Mouse (Mus musculus) Patski (cell line): ENCODE data around the gene Lims1. TPM values are rescaled to one million over a fixed set of nuclear protein-coding genes. Genes with fewer than 3 reads are reported as not detected.

Source experiments
- ATAC-seq: fragments of 100-300 bp; one replicate; pipeline ENCODE4 v1.8.0; 2021
- CTCF ChIA-PET: fragments of 350-600 bp; sonication (Branson Sonifier 250); formaldehyde crosslinking; loops from one replicate; lab custom pipeline; 2022; ENCODE audit warnings: inconsistent platforms; lab: Charles Lee
- POLR2A ChIA-PET: fragments of 350-600 bp; sonication (Branson Sonifier 250); formaldehyde crosslinking; loops from one replicate; lab custom pipeline; 2022; ENCODE audit warnings: antibody characterized with exemption, inconsistent platforms; lab: Charles Lee
- DNase-seq: peaks from one replicate; pipeline ENCODE4 v3.0.0-alpha.2; 2011; ENCODE audit warnings: low read depth, low spot score
- H3K27me3 ChIP-seq: fragments of 371-371 bp; one replicate; pipeline ENCODE4 v1.5.1; 2021
- CTCF ChIP-seq: fragments of 100-300 bp; IDR thresholded peaks from one replicate; pipeline ENCODE4 v1.5.1; 2021
- in situ Hi-C: fragments of 300-500 bp; cut with MboI; formaldehyde crosslinking; loops from 3 replicates; pipeline ENCODE4 v1.11.1; 2018; ENCODE audit warnings: low pct_unique_long_range_greater_than_20kb, mixed read lengths
- polyA plus RNA-seq: library from polyadenylated mRNA; unstranded; gene quantifications from one replicate; pipeline ENCODE4 v1.2.3, GENCODE M21; 2021

The Lims1 gene
- polyA plus RNA-seq, 1 experiment from 2014 or later: 56.0 TPM

DNA sequence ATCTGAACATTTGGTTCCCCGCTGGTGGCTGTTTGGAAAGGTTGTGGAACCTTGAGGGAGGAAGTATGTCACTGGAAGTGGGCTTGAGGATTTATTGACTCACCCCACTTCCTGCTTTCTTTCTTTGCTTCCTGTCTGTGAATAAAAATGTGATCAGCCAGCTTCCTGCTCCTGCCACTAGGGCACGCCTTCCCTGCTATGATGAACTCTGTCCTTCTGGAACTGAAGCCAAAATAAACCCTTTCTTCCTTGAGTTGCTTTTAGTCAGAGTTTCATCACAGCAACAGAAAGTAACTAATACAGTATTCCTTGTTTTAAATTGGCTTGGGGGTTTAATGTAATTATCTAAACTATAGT is 82.7 kb downstream of the Lims1 start:
- DNase-seq (no peak), ATAC-seq (no peak)
- in situ Hi-C loops: no loop called here
- H3K27me3 ChIP-seq: no peaks in the 10 kb centered on the region
- POLR2A ChIA-PET: no interaction called here
- peak; percentile 38 for TF ChIP-seq CTCF
- CTCF ChIA-PET: interaction anchor here (1.3 kb wide), 1 partner anchor 11 kb away, joined by 3 read pairs; no protein-coding TSS in a partner anchor

DNA sequence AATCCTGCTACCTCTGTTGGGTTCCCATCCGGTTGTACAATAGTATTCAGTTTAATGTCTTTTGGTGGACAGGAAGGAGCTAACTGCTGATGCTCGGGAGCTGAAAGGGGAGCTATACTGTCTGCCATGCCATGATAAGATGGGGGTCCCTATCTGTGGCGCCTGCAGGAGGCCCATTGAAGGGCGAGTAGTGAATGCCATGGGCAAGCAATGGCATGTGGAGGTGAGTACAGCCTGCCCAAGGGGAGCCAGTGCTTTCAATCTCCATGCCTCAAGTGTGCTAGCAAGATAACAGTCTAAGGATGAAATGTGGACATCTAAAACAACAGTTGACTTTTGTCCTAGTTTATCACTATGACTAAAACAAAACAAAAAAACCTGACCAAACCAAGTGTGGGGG is 89.1 kb downstream of the Lims1 start:
- ChIA-PET CTCF (interaction anchor here (1.3 kb wide), 1 partner anchor 50 kb away, joined by 4 read pairs; no protein-coding TSS in a partner anchor), POLR2A (no interaction called here)
- H3K27me3 ChIP-seq: no peaks in the 10 kb centered on the region
- no peak for TF ChIP-seq CTCF
- no peak for ATAC-seq
- DNase-seq: no peak
- in situ Hi-C loops: no loop called here

DNA sequence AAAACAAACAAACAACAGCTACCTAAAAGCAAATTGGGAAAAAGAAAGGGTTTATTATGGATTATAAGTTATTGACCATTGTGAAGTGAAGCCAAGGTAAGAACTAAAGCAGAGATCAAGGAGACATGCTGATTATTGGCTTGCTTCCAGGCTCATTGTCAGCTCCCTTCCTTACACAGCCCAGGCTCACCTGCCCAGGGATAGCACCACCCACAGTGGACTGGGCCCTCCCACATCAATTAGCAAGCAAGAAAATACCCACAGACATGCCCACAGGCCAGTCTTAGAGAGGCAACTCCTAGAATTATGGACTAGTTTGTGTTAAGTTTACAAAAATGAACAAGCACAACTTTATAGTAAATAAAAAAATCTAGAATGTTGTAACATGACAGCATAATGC is 89.6 kb downstream of the Lims1 start:
- H3K27me3 ChIP-seq: no peaks in the 10 kb centered on the region
- in situ Hi-C loops: no loop called here
- ChIA-PET POLR2A (no interaction called here), CTCF (interaction anchor here (1.3 kb wide), 1 partner anchor 51 kb away, joined by 4 read pairs; no protein-coding TSS in a partner anchor)
- ATAC-seq (no peak), DNase-seq (no peak)
- TF ChIP-seq CTCF: no peak

DNA sequence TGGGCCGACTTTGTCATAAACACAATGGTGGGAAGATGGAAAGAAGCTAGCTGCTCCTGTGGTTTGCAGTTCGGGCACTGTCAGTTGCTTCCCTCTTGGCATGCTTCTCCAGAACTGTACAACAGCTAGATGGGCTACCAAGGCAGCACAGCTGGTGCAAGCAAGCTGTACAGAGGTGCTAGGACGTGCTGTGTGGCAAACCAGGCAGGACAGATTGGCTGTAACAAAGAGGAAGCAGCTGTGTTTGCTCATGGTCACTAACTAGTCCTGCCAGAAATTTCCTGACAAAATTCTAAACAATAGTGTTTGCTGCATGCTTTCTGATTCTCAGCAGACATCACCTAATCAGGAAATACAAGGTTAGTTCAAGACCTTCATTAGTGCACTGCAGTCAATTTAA is 93.4 kb downstream of the Lims1 start:
- in situ Hi-C loops: no loop called here
- no peak for TF ChIP-seq CTCF
- no peaks in the 10 kb centered on the region for H3K27me3 ChIP-seq
- no peak for DNase-seq
- ChIA-PET CTCF (no interaction called here), POLR2A (no interaction called here)
- ATAC-seq: no peak

DNA sequence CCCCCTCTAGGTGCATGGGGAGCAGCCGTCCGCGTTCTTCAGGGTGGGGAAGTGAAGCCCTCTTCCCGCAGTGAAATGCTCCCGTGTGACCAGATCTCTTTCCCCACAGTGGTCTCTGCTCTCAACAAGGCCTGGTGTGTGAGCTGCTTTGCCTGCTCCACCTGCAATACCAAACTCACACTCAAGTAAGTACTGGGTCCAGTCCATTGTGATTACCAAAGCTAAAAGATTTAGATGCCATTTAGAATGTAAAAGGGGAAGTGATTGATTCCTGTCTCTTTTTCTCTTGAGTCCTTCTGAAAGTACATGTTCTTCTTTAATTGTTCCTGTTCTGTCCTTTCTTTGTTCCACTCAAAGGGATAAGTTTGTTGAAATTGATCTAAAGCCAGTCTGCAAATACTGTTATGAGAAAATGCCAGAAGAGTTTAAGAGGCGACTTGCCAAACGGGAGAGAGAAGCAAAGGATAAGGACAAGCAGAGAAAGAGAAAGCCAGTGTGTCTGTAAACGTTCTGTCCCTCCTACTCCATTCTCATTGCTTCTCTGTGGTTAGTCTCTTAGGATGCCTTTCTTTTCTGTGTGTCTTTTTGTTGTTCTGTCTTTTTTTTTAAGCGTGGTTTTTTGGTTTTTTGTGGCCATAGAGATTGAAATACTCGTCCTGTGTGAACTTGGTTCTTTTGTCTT is 95.2 kb downstream of the Lims1 start:
- ATAC-seq (no peak), DNase-seq (no peak)
- CTCF ChIA-PET: no interaction called here
- TF ChIP-seq CTCF: no peak
- no peaks in the 10 kb centered on the region for H3K27me3 ChIP-seq
- in situ Hi-C loops: no loop called here
- POLR2A ChIA-PET: no interaction called here

DNA sequence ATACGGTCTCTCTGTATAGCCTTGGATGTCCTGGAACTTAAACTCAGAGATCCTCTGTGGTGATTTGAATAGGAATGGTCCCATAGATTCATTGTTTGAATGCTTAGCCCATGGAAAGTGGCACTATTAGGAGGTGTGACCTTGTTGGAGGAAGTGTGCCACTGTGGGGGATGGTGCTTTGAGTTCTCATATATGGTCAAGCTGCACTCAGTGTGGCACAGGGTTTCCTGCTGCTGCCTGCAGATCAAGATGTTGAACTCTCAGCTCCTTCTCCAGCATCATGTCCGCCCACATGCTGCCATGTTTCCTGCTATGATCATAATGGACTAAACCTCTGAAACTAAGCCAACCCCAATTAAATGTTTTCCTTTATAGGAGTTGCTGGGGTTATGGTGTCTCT is 104.7 kb downstream of the Lims1 start:
- CTCF ChIA-PET: no interaction called here
- in situ Hi-C loops: no loop called here
- no peaks in the 10 kb centered on the region for H3K27me3 ChIP-seq
- DNase-seq: no peak
- no peak for TF ChIP-seq CTCF
- no peak for ATAC-seq
- POLR2A ChIA-PET: no interaction called here

DNA sequence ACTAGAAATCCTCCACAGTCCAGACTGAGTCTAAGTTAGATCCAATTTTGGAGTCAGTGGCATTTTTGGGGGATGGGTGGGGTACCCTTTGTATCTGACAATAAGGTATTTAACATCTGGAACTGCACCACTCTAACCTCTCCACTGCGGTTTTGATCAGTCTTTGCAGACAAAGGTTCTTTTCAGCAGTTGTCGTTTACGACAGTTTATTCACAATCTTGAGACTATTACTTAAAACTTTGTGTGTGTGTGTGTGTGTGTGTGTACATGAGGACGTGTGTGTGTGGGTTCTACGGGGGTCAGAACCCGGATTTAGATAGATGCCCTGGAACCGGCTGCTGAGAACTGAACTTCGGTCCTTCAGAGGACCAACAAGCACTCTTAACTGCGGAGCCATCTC is 122.6 kb downstream of the Lims1 start:
- in situ Hi-C loops: no loop called here
- H3K27me3 ChIP-seq: no peaks in the 10 kb centered on the region
- no peak for DNase-seq
- POLR2A ChIA-PET: no interaction called here
- ATAC-seq: no peak
- TF ChIP-seq CTCF: no peak
- CTCF ChIA-PET: no interaction called here

DNA sequence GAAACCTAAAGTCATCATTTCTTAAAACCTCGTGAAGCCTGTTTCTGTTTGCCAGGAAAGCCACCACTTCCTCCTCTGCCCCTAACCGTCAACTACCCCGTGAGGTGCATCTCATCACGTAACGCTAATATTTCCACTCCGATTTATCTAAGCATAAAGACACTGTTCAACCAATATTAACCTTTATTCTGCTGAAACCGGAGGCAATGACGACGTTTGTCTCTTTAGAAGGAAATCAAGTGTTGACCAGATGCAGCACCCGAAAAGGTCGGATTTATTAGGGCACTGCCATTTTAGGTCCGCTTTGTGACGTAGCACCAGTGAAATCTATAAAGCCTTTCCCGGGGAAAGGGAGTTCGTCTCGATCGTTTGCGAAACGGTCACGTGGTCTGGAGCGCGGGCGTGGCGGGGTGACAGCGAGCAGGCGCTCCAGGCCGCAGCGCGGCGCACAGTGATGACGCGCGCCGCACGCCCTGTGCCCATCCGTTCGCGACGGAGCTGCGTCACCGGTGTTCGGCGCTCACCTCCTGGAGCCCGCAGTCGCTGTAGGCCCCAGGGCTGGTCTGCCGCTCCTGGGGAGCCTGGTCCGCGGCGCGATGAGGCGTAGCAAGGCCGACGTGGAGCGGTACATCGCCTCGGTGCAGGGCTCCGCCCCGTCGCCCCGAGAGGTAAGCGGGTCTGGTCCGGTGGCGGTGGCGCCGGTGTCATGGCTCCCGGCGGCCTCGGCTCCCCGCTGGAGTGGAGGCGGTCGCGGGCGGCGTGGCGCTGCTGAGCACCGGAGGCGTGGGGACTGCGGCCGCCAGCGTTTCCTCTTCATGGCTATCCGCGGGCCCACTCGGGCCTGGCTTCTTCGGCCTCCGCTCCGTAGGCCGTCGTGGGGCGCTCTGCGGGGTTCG is 123.4 kb downstream of the Lims1 start, which contains the start of gene Ranbp2:
Ranbp2 (plus strand) TSS at position 537 of the 896 bp plus-strand sequence.
- H3K27me3 ChIP-seq: no peaks in the 10 kb centered on the region
- POLR2A ChIA-PET: no interaction called here
- in situ Hi-C loops: no loop called here
- TF ChIP-seq CTCF: peak; percentile 32
- CTCF ChIA-PET: no interaction called here
- peak; percentile 94 for ATAC-seq
- DNase-seq: peak; percentile 82

DNA sequence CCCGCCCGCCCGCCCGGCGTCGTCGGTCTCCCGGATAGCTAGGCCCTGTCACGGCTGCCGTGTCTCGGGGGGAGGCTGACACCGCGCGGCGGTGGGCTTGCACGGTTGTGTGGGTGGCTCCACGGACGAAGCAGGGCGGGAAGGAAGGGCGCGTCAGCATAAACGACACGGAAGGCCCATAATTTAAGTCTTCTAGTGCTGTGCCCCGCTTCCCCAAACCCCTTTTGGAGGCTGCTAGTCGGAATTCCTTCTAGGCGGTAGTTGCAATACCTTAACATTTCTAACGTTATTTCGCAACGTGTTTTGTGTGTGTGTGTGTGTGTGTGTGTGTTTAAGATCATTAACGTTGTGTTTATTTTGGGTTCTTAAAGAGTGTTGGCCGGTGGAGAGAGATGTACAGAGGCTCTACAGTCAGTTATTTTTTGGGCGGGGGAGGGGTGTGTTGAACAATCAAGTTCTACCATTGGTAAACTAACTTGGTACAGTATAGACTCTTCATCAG is 124.1 kb downstream of the Lims1 start:
- peak; percentile 33 for ATAC-seq
- CTCF ChIA-PET: no interaction called here
- no peak for TF ChIP-seq CTCF
- POLR2A ChIA-PET: no interaction called here
- no peaks in the 10 kb centered on the region for H3K27me3 ChIP-seq
- in situ Hi-C loops: no loop called here
- peak; percentile 10 for DNase-seq

DNA sequence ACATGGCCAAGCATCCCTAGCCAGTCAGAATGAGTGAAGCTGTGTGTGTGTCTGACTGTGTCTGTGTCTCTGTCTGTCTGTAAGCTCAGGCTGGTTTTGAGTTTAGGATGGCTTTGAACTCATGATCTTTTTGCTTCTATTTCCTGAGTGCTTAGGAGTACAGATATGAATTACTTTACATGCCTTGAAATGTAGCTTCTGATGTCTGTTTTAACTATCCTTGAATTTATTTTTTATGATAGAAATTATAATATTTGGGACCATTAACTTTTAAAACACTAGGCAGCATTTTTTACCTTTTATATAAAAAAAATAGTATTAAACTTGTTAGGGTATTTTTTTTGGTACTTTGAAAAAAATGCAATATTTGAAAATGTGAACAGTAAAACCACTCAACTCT is 128.3 kb downstream of the Lims1 start:
- CTCF ChIA-PET: no interaction called here
- in situ Hi-C loops: no loop called here
- no peaks in the 10 kb centered on the region for H3K27me3 ChIP-seq
- TF ChIP-seq CTCF: no peak
- ATAC-seq (no peak), DNase-seq (no peak)
- POLR2A ChIA-PET: no interaction called here

DNA sequence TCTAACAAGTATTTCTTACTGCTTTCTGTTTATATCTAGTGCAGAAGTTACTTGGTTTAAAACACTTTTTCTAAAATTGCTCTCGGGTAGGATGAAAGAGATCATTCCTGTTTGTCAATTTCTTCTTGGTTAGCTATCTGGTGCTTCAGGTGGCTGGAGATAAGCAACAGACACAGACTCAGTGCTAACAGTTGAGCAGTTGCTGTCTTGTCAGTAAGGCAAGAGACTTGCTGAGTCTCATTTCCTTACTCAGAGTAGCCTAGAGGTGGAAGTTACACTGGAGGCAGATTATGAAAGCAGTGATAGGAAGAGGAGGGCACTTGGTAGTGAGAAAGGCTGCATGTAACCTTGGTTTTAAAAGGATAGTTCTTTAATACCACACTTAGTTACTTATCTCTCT is 128.9 kb downstream of the Lims1 start:
- ATAC-seq (no peak), DNase-seq (no peak)
- CTCF ChIA-PET: no interaction called here
- no peak for TF ChIP-seq CTCF
- in situ Hi-C loops: no loop called here
- POLR2A ChIA-PET: no interaction called here
- H3K27me3 ChIP-seq: no peaks in the 10 kb centered on the region
